15 mouse cellular contexts compared by ENCODE assay signal in genomic region chr2:33188925-33189670, GRCm38 (mm10). TPM values are rescaled to one million over a fixed set of nuclear protein-coding genes. Genes with fewer than 3 reads are reported as not detected.
A peak's percentile ranks its signal among the peaks of the same experiment; 100 is the strongest.
DNase-seq lines count a peak whose midpoint lies in the region; ATAC-seq and TF ChIP-seq lines count a peak whose summit lies in the region.
"Had no signal": no experiment of that assay in that cellular context is flagged by ENCODE, and none has a peak within 500 bp of the region (broad histone marks: within the 10 kb centered on the region; RNA-seq: fewer than 3 reads in every experiment).

No protein-coding gene starts in this region.

- H3K27ac ChIP-seq in heart, embryonic 12.5 days (ENCODE audit: poor library complexity, severe bottlenecking) = no peak overlapping the region
- 0 out of 2 replicates have a peak overlapping the region, but pooled peaks have one; percentile 3 for H3K27ac ChIP-seq in midbrain, embryonic 10.5 days (replicated peaks)
- H3K27ac ChIP-seq in midbrain, embryonic 16.5 days (ENCODE audit: low read length) = no peak overlapping the region
- peak overlapping the region; percentile 30 for H3K27ac ChIP-seq in kidney, embryonic 15.5 days
- H3K27ac ChIP-seq in stomach, postnatal 0 days (replicated peaks) = no peak overlapping the region
- H3K27ac ChIP-seq: hindbrain, postnatal 0 days had no signal

- WGBS in heart, embryonic 12.5 days = 81% methylated on average over 6 of the region's 6 CpGs
- 79% methylated on average over 6 of the region's 6 CpGs for WGBS in midbrain, embryonic 10.5 days
- WGBS in midbrain, embryonic 16.5 days = 70% methylated on average over 6 of the region's 6 CpGs
- WGBS in kidney, embryonic 15.5 days = 62% methylated on average over 6 of the region's 6 CpGs
- 88% methylated on average over 6 of the region's 6 CpGs for WGBS in stomach, postnatal 0 days

- ATAC-seq in heart, embryonic 12.5 days (ENCODE audit: insufficient number of reproducible peaks, low FRiP score) = no peak
- ATAC-seq in midbrain, embryonic 16.5 days = no peak
- peak; percentile 69 for ATAC-seq in kidney, embryonic 15.5 days (replicated peaks; ENCODE audit: low FRiP score)
- peak; percentile 48; the same call in 1 of the 2 replicates for ATAC-seq in stomach, postnatal 0 days (ENCODE audit: low FRiP score, low TSS enrichment)

- peak; percentile 96 for DNase-seq in heart, adult 11 months
- DNase-seq in midbrain, embryonic 10.5 days (ENCODE audit: low spot score) = no peak
- DNase-seq in stomach, postnatal 0 days (ENCODE audit: low spot score) = no peak
- no peak for DNase-seq in T-cell, adult 2 months (ENCODE audit: low spot score)
- no peak for DNase-seq in cerebellum, postnatal 14 days
- DNase-seq: B cell, adult 2 months; cerebellum, adult 8-10 months; embryo, embryonic 11 days; lung, postnatal 10 days; thymus, adult 18-20 months had no signal

- peaks cover 48% of the 10 kb centered on the region for H3K4me1 ChIP-seq in heart, embryonic 12.5 days (replicated peaks)
- peaks cover 14% of the 10 kb centered on the region for H3K4me1 ChIP-seq in midbrain, embryonic 10.5 days
- H3K4me1 ChIP-seq in midbrain, embryonic 16.5 days (ENCODE audit: control insufficient read depth, insufficient read depth, low read length) = no peaks in the 10 kb centered on the region
- peaks cover 37% of the 10 kb centered on the region for H3K4me1 ChIP-seq in kidney, embryonic 15.5 days
- H3K4me1 ChIP-seq in stomach, postnatal 0 days (replicated peaks; ENCODE audit: control insufficient read depth, insufficient read depth) = no peaks in the 10 kb centered on the region

- H3K36me3 ChIP-seq in heart, embryonic 12.5 days = no peaks in the 10 kb centered on the region
- no peaks in the 10 kb centered on the region for H3K36me3 ChIP-seq in midbrain, embryonic 10.5 days
- no peaks in the 10 kb centered on the region for H3K36me3 ChIP-seq in midbrain, embryonic 16.5 days (ENCODE audit: control insufficient read depth, insufficient read depth, low read length)
- H3K36me3 ChIP-seq in kidney, embryonic 15.5 days = no peaks in the 10 kb centered on the region
- no peaks in the 10 kb centered on the region for H3K36me3 ChIP-seq in stomach, postnatal 0 days (ENCODE audit: control insufficient read depth, insufficient read depth, low read length)

- TF ChIP-seq EP300 in stomach, postnatal 0 days (optimal IDR thresholded peaks at IDR 0.05) = no peak

- H3K27me3 ChIP-seq in heart, embryonic 12.5 days (replicated peaks) = no peaks in the 10 kb centered on the region
- no peaks in the 10 kb centered on the region for H3K27me3 ChIP-seq in midbrain, embryonic 10.5 days (ENCODE audit: low read depth, poor library complexity, severe bottlenecking)
- H3K27me3 ChIP-seq in midbrain, embryonic 16.5 days (ENCODE audit: control insufficient read depth, insufficient read depth, low read depth, low read length) = no peaks in the 10 kb centered on the region
- H3K27me3 ChIP-seq in kidney, embryonic 15.5 days = no peaks in the 10 kb centered on the region
- H3K27me3 ChIP-seq in stomach, postnatal 0 days (ENCODE audit: control insufficient read depth, insufficient read depth, low read length) = no peaks in the 10 kb centered on the region

- H3K9me3 ChIP-seq in heart, embryonic 12.5 days (replicated peaks) = no peaks in the 10 kb centered on the region
- no peaks in the 10 kb centered on the region for H3K9me3 ChIP-seq in midbrain, embryonic 10.5 days (replicated peaks)
- H3K9me3 ChIP-seq in midbrain, embryonic 16.5 days (replicated peaks; ENCODE audit: control insufficient read depth, low read length, poor library complexity, severe bottlenecking) = no peaks in the 10 kb centered on the region
- no peaks in the 10 kb centered on the region for H3K9me3 ChIP-seq in kidney, embryonic 15.5 days (replicated peaks)
- H3K9me3 ChIP-seq in stomach, postnatal 0 days (ENCODE audit: control insufficient read depth, low read length) = no peaks in the 10 kb centered on the region

- H3K4me2 ChIP-seq in heart, embryonic 12.5 days = no peak overlapping the region
- no peak overlapping the region for H3K4me2 ChIP-seq in midbrain, embryonic 16.5 days (ENCODE audit: low read length)
- no peak overlapping the region for H3K4me2 ChIP-seq in kidney, embryonic 15.5 days
- H3K4me2 ChIP-seq in stomach, postnatal 0 days (replicated peaks; ENCODE audit: low read depth) = no peak overlapping the region
- H3K4me2 ChIP-seq: midbrain, embryonic 11.5 days had no signal

- no peak overlapping the region for H3K9ac ChIP-seq in heart, embryonic 12.5 days
- no peak overlapping the region for H3K9ac ChIP-seq in midbrain, embryonic 16.5 days (ENCODE audit: low read depth, low read length)
- H3K9ac ChIP-seq in kidney, embryonic 15.5 days = no peak overlapping the region
- H3K9ac ChIP-seq in stomach, postnatal 0 days (ENCODE audit: low read length) = no peak overlapping the region

- TF ChIP-seq CTCF in stomach, postnatal 0 days (IDR thresholded peaks at IDR 0.05; ENCODE audit: low read depth) = no peak

- H3K4me3 ChIP-seq in heart, embryonic 12.5 days = no peak overlapping the region
- no peak overlapping the region for H3K4me3 ChIP-seq in midbrain, embryonic 10.5 days
- H3K4me3 ChIP-seq in midbrain, embryonic 16.5 days (ENCODE audit: low read depth, low read length) = no peak overlapping the region
- H3K4me3 ChIP-seq in kidney, embryonic 15.5 days (replicated peaks) = no peak overlapping the region
- no peak overlapping the region for H3K4me3 ChIP-seq in stomach, postnatal 0 days (ENCODE audit: low read depth, low read length)

RNA-seq across cellular contexts. Expression of gene Angptl2, which starts 26.8 kb away (rescaled TPM):
- polyA plus RNA-seq in heart, embryonic 12.5 days (2016; fragmentation: Nextera tagmentation; extraction: Ambion mirVana) = 54.6 and 54.7 TPM in 2 replicates
- 21.8 and 25.9 TPM in 2 replicates for polyA plus RNA-seq in midbrain, embryonic 10.5 days (2016; fragmentation: Nextera tagmentation; extraction: Ambion mirVana)
- 9.8 and 10.6 TPM in 2 replicates for polyA plus RNA-seq in midbrain, embryonic 16.5 days (2015; fragmentation: Nextera tagmentation; extraction: Ambion mirVana)
- polyA plus RNA-seq in kidney, embryonic 15.5 days (2015; fragmentation: Nextera tagmentation; extraction: Ambion mirVana) = 35.0 and 40.9 TPM in 2 replicates
- polyA plus RNA-seq in stomach, postnatal 0 days (2015; fragmentation: Nextera tagmentation; extraction: Ambion mirVana) = 35.3 and 37.3 TPM in 2 replicates

RNA-seq across cellular contexts. Expression of gene Garnl3, which starts 57.6 kb away (rescaled TPM):
- polyA plus RNA-seq in heart, embryonic 12.5 days (2016; fragmentation: Nextera tagmentation; extraction: Ambion mirVana) = 14.0 and 18.0 TPM in 2 replicates
- 10.3 and 11.1 TPM in 2 replicates for polyA plus RNA-seq in midbrain, embryonic 10.5 days (2016; fragmentation: Nextera tagmentation; extraction: Ambion mirVana)
- polyA plus RNA-seq in midbrain, embryonic 16.5 days (2015; fragmentation: Nextera tagmentation; extraction: Ambion mirVana) = 71.6 and 75.8 TPM in 2 replicates
- polyA plus RNA-seq in kidney, embryonic 15.5 days (2015; fragmentation: Nextera tagmentation; extraction: Ambion mirVana) = 11.2 and 14.0 TPM in 2 replicates
- 5.6 and 6.7 TPM in 2 replicates for polyA plus RNA-seq in stomach, postnatal 0 days (2015; fragmentation: Nextera tagmentation; extraction: Ambion mirVana)

Comparison
In these comparisons a context has a peak if more than half of its experiments do, and no peak if none do; other contexts are left out.
1. H3K27ac ChIP-seq: peak in midbrain, embryonic 10.5 days (single experiment) and kidney, embryonic 15.5 days (single experiment); none in heart, embryonic 12.5 days (single experiment), midbrain, embryonic 16.5 days (single experiment) and stomach, postnatal 0 days (single experiment).
2. ATAC-seq: peak in kidney, embryonic 15.5 days (single experiment) and stomach, postnatal 0 days (single experiment); none in heart, embryonic 12.5 days (single experiment) and midbrain, embryonic 16.5 days (single experiment).